Mouse (Mus musculus) hindbrain, embryonic 16.5 days (tissue): ENCODE results near the gene Ecd. TPM values are rescaled to one million over a fixed set of nuclear protein-coding genes. Genes with fewer than 3 reads are reported as not detected.

Experiments
- ATAC-seq: fragments of 200-750 bp; cut with Nextera tagmentation; 2 replicates; pipeline ENCODE4 v1.8.0; 2017; ENCODE audit warnings: moderate TSS enrichment, moderate library complexity
- H3K27ac ChIP-seq: fragments of 300-500 bp; sonication (generic); 2 replicates; pipeline ENCODE4 v1.5.1; 2014; ENCODE audit warnings: low read depth, mild to moderate bottlenecking, control low read depth, low read length, moderate library complexity
- H3K27me3 ChIP-seq: fragments of 300-500 bp; sonication (generic); replicated peaks from 2 replicates; pipeline ENCODE4 v1.6.1; 2014; ENCODE audit warnings: low read length; ENCODE audit not compliant: control insufficient read depth, insufficient read depth
- H3K36me3 ChIP-seq: fragments of 300-500 bp; sonication (generic); 2 replicates; pipeline ENCODE4 v1.6.1; 2014; ENCODE audit warnings: mild to moderate bottlenecking, low read length, moderate library complexity, mixed read lengths; ENCODE audit not compliant: control insufficient read depth, insufficient read depth
- H3K4me1 ChIP-seq: fragments of 300-500 bp; sonication (generic); 2 replicates; pipeline ENCODE4 v1.6.1; 2014; ENCODE audit warnings: low read depth, low read length; ENCODE audit not compliant: control insufficient read depth, insufficient read depth
- H3K4me2 ChIP-seq: fragments of 300-500 bp; sonication (generic); 2 replicates; pipeline ENCODE4 v1.6.1; 2014; ENCODE audit warnings: mild to moderate bottlenecking, low read length, control low read depth, moderate library complexity
- H3K4me3 ChIP-seq: fragments of 300-500 bp; sonication (generic); 2 replicates; pipeline ENCODE4 v1.5.1; 2014; ENCODE audit warnings: mild to moderate bottlenecking, low read length, control low read depth, moderate library complexity
- H3K9ac ChIP-seq: fragments of 300-500 bp; sonication (generic); 2 replicates; pipeline ENCODE4 v1.6.1; 2014; ENCODE audit warnings: low read depth, mild to moderate bottlenecking, control low read depth, low read length, moderate library complexity
- H3K9me3 ChIP-seq: fragments of 300-500 bp; sonication (generic); 2 replicates; pipeline ENCODE4 v1.6.1; 2014; ENCODE audit warnings: mild to moderate bottlenecking, low read length, moderate library complexity; ENCODE audit not compliant: control insufficient read depth
- WGBS: fragments of 180-500 bp; shearing (Covaris S2); extraction: QIAGEN DNeasy Blood & Tissue Kit; methylation state at CpG from one replicate; pipeline ENCODE4 v1.1.7; 2014; 5-methylcytosine and 5-hydroxymethylcytosine counted together
- polyA plus RNA-seq: library from polyadenylated mRNA; unstranded; fragments of >200 nt; fragmentation: Nextera tagmentation; extraction: Ambion mirVana; gene quantifications from 2 replicates; pipeline ENCODE4 v1.2.1, GENCODE M21; 2015

The Ecd gene
- polyA plus RNA-seq, 1 experiment from 2014 or later: 46.5 TPM

DNA sequence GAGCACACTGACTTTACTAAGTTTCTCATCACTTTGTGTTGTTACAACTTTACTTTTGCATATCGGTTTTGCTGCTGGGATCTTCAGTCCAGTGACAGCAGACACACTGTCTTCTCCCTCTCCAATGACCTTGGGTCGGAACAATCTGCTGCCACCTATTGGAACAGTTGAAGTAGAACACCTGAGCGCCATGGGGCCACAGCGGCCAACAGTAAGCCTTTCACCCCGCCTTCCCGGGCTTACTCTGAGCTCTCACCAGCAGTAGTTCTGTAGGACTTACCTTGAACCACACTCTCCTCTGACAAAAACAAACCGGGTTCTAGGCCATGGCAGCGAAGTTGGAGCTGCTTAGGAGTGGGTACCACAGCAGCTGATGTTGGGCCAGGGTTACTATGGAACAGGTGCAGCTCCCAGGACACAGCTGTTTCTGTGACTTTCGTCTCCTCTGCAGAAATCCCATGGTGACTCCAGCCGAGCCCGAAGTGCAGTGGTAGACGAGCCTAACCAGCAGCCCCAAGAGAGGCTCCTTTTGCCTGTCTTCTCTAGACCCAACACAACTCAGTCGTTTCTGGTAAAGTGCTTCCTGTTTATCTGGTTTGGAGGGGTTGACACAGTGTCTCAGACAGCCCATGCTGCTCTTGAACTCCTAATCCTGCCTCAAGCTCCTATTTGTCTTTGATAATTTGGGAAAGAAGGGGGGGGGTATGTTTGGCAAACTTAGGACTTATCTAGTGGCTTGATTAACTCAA, 30.6 kb upstream of the Ecd start:
- ATAC-seq: 0 out of 2 replicates have a peak, but pooled peaks have one; percentile 42
- Histone ChIP-seq H3K27me3 (no peaks in the 10 kb centered on the region), H3K9me3 (no peaks in the 10 kb centered on the region), H3K9ac (no peak overlapping the region), H3K27ac (no peak overlapping the region), H3K36me3 (peaks cover 27% of the 10 kb centered on the region), H3K4me3 (no peak overlapping the region), H3K4me1 (no peaks in the 10 kb centered on the region), H3K4me2 (no peak overlapping the region)
- 37% methylated on average over 13 of the region's 13 CpGs for WGBS

- H3K4me1 ChIP-seq: no peaks in the 10 kb centered on the region
- ATAC-seq: no peak
- H3K27me3 ChIP-seq: no peaks in the 10 kb centered on the region
- H3K4me2 ChIP-seq: no peak overlapping the region
- no peak overlapping the region for H3K27ac ChIP-seq
- H3K4me3 ChIP-seq: no peak overlapping the region
- H3K9ac ChIP-seq: no peak overlapping the region
- WGBS: 89% methylated on average over 4 of the region's 4 CpGs
- peaks cover 25% of the 10 kb centered on the region for H3K36me3 ChIP-seq
- no peaks in the 10 kb centered on the region for H3K9me3 ChIP-seq
Measured at GRCm38 (mm10) chr14:20377112-20377521, 29.2 kb upstream of the Ecd start.

DNA sequence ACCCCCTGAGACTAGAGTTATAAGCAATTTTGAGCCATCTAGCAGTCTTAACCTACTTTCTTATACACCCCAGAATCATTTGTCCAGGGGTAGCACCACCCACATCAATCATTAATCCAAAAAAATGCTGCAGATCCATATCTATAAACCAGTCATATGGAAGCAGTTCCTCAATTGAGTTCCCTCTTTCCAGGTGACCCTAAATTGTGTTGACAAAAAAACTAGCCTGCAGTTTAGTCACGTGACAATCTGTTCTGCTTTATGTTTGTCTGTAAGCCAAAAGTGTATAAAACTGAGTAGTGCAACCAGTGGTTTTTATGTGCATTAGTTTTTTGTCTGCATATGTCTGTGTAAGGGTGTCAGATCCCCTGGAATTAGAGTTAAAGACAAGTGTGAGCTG, 23.9 kb upstream of the Ecd start:
- Histone ChIP-seq H3K9me3 (no peaks in the 10 kb centered on the region), H3K9ac (no peak overlapping the region), H3K4me1 (no peaks in the 10 kb centered on the region), H3K36me3 (peaks cover 27% of the 10 kb centered on the region), H3K4me2 (no peak overlapping the region), H3K4me3 (no peak overlapping the region), H3K27me3 (no peaks in the 10 kb centered on the region), H3K27ac (no peak overlapping the region)
- ATAC-seq: no peak
- WGBS: 89% methylated on average over 1 of the region's 1 CpGs

- ATAC-seq: no peak
- no peaks in the 10 kb centered on the region for H3K4me1 ChIP-seq
- no peaks in the 10 kb centered on the region for H3K9me3 ChIP-seq
- peaks cover 22% of the 10 kb centered on the region for H3K36me3 ChIP-seq
- 90% methylated on average over 7 of the region's 7 CpGs for WGBS
- no peaks in the 10 kb centered on the region for H3K27me3 ChIP-seq
- H3K9ac ChIP-seq: no peak overlapping the region
- no peak overlapping the region for H3K27ac ChIP-seq
- H3K4me2 ChIP-seq: no peak overlapping the region
- H3K4me3 ChIP-seq: no peak overlapping the region
Measured at GRCm38 (mm10) chr14:20370798-20371197, 22.9 kb upstream of the Ecd start.

DNA sequence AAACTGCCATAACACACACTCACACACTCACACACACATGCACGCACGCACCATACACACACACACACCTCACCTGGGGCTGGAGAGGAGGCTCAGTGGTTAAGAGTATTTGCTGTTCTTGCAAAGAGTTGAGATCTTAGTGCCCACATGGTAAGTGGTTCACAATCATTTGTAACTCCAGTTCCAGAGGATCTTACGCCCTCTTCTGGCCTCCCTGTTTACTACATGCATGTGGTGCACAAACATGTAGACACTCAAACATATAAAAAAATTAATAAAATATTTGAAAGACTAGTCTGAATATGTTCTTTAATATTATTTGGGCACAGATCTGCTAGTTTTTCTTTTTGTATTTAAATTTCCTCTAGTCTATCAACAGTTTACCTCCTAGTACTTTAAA, 20.4 kb upstream of the Ecd start:
- H3K9ac ChIP-seq: no peak overlapping the region
- no peaks in the 10 kb centered on the region for H3K27me3 ChIP-seq
- H3K4me2 ChIP-seq: no peak overlapping the region
- H3K36me3 ChIP-seq: peaks cover 25% of the 10 kb centered on the region
- no peak overlapping the region for H3K27ac ChIP-seq
- ATAC-seq: no peak
- H3K4me3 ChIP-seq: no peak overlapping the region
- no peaks in the 10 kb centered on the region for H3K9me3 ChIP-seq
- 95% methylated on average over 3 of the region's 3 CpGs for WGBS
- H3K4me1 ChIP-seq: no peaks in the 10 kb centered on the region

GRCm38 (mm10) chr14:20363230-20363629, 15.3 kb upstream of the Ecd start:
- Histone ChIP-seq H3K4me1 (no peaks in the 10 kb centered on the region), H3K4me3 (no peak overlapping the region), H3K27ac (no peak overlapping the region), H3K4me2 (no peak overlapping the region), H3K9me3 (no peaks in the 10 kb centered on the region), H3K9ac (no peak overlapping the region), H3K36me3 (peaks cover 41% of the 10 kb centered on the region), H3K27me3 (no peaks in the 10 kb centered on the region)
- no peak for ATAC-seq
- WGBS: 99% methylated on average over 4 of the region's 4 CpGs

- Histone ChIP-seq H3K27me3 (no peaks in the 10 kb centered on the region), H3K36me3 (peaks cover 8% of the 10 kb centered on the region), H3K27ac (peak overlapping the region; percentile 78), H3K9me3 (no peaks in the 10 kb centered on the region), H3K4me3 (peak overlapping the region; percentile 81), H3K9ac (peak overlapping the region; percentile 87), H3K4me1 (peaks cover 15% of the 10 kb centered on the region), H3K4me2 (peak overlapping the region; percentile 73)
- WGBS: 5% methylated on average over 15 of the region's 15 CpGs
- ATAC-seq: peak; percentile 83
Measured at GRCm38 (mm10) chr14:20347441-20347990, 405 bp downstream of the Ecd start.

DNA sequence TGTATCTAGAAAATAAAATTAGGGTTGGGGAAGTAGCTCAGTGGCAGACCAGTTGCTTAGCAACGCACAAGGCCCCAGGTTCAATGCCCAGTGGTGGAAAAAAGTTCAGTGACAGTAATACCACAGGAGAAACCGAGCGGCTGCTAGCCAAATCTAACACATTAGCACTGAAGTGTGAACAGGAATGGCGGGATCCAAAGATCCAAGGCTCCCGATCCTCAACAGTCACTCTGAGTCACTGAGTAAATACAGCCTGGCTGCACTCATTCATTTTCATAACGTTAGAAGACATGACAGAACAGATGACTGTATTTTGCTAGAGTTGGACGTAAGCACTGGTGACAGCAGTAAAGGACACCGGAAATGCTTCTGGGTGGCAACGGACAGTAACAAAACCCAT, 2.0 kb downstream of the Ecd start:
- Histone ChIP-seq H3K9me3 (no peaks in the 10 kb centered on the region), H3K4me3 (no peak overlapping the region), H3K4me1 (peaks cover 15% of the 10 kb centered on the region), H3K36me3 (peaks cover 7% of the 10 kb centered on the region), H3K9ac (no peak overlapping the region), H3K27ac (no peak overlapping the region), H3K27me3 (no peaks in the 10 kb centered on the region), H3K4me2 (no peak overlapping the region)
- 88% methylated on average over 9 of the region's 9 CpGs for WGBS
- no peak for ATAC-seq

DNA sequence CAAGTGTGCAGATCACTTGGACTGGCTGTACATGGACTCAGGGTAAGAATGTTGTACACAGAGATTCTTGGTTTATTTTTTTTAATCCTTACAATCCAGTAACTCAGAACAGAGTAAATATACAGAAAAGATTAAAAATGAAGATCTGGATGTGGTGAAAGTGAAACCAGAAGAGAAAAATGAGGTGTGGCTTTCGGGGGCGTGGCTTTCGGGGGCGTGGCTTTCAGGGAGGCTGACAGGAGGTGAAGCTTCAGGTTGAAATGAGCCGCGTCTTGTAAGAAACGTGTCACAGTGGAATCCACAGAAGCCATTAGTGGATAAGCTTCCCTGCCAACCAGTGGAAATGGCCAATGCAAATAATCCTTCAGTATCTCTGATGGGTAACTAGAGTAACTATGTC, 7.1 kb downstream of the Ecd start:
- no peak overlapping the region for H3K4me2 ChIP-seq
- WGBS: 81% methylated on average over 7 of the region's 7 CpGs
- H3K36me3 ChIP-seq: peaks cover 13% of the 10 kb centered on the region
- no peak overlapping the region for H3K4me3 ChIP-seq
- H3K27ac ChIP-seq: no peak overlapping the region
- no peaks in the 10 kb centered on the region; the same call in 1 of the 2 replicates for H3K4me1 ChIP-seq
- ATAC-seq: no peak
- H3K9me3 ChIP-seq: no peaks in the 10 kb centered on the region
- no peak overlapping the region for H3K9ac ChIP-seq
- no peaks in the 10 kb centered on the region for H3K27me3 ChIP-seq
